Comparison of ENCODE assay signal across 28 mouse cellular contexts in genomic region chr4:46593472-46593871, GRCm38 (mm10). TPM values are rescaled to one million over a fixed set of nuclear protein-coding genes. Genes with fewer than 3 reads are reported as not detected.
DNase-seq lines count a peak whose midpoint lies in the region; ATAC-seq and TF ChIP-seq lines count a peak whose summit lies in the region.
"Had no signal": no experiment of that assay in that cellular context is flagged by ENCODE, and none has a peak within 500 bp of the region (broad histone marks: within the 10 kb centered on the region; RNA-seq: fewer than 3 reads in every experiment).

No protein-coding gene starts in this region.

- no peaks in the 10 kb centered on the region for H3K4me1 ChIP-seq in neural tube, embryonic 11.5 days (ENCODE audit: control insufficient read depth, insufficient read depth, low read length)
- no peaks in the 10 kb centered on the region for H3K4me1 ChIP-seq in neural tube, embryonic 15.5 days
- peaks cover 97% of the 10 kb centered on the region for H3K4me1 ChIP-seq in G1E (ENCODE audit: insufficient read depth, low read depth, low read length)
- H3K4me1 ChIP-seq in intestine, postnatal 0 days (replicated peaks; ENCODE audit: control insufficient read depth, insufficient read depth, low read length), result peaks cover 4% of the 10 kb centered on the region; the same call in 1 of the 2 replicates
- H3K4me1 ChIP-seq in midbrain, embryonic 10.5 days, result peaks cover 9% of the 10 kb centered on the region
- H3K4me1 ChIP-seq: limb, embryonic 13.5 days; neural tube, embryonic 12.5 days had no signal

- H3K4me3 ChIP-seq in neural tube, embryonic 11.5 days (ENCODE audit: low read depth, low read length), result no peak overlapping the region
- no peak overlapping the region for H3K4me3 ChIP-seq in neural tube, embryonic 15.5 days (replicated peaks)
- H3K4me3 ChIP-seq in G1E (ENCODE audit: low read depth, low read length), result peak overlapping the region; percentile 51; the same call in 1 of the 2 replicates
- H3K4me3 ChIP-seq in intestine, postnatal 0 days (ENCODE audit: low read depth, low read length), result no peak overlapping the region
- H3K4me3 ChIP-seq in midbrain, embryonic 10.5 days, result no peak overlapping the region
- H3K4me3 ChIP-seq: embryonic facial prominence, embryonic 10.5 days; heart, adult 2 months; hindbrain, embryonic 15.5 days; kidney, embryonic 15.5 days; limb, embryonic 13.5 days; liver, embryonic 12.5 days; megakaryocyte, embryonic 14.5 days; neural tube, embryonic 12.5 days had no signal

- H3K27ac ChIP-seq in neural tube, embryonic 11.5 days (ENCODE audit: low read depth, low read length), result no peak overlapping the region
- H3K27ac ChIP-seq in neural tube, embryonic 15.5 days (replicated peaks), result no peak overlapping the region
- H3K27ac ChIP-seq in intestine, postnatal 0 days (ENCODE audit: low read depth, low read length), result peak overlapping the region; percentile 83
- no peak overlapping the region for H3K27ac ChIP-seq in midbrain, embryonic 10.5 days (replicated peaks)
- H3K27ac ChIP-seq: embryonic facial prominence, embryonic 10.5 days; heart, adult 2 months; hindbrain, embryonic 15.5 days; kidney, embryonic 15.5 days; limb, embryonic 13.5 days; liver, embryonic 12.5 days; neural tube, embryonic 12.5 days had no signal

- no peak for ATAC-seq in neural tube, embryonic 11.5 days (ENCODE audit: insufficient read depth, low FRiP score, low TSS enrichment)
- no peak for ATAC-seq in neural tube, embryonic 15.5 days (ENCODE audit: low FRiP score)
- no peak for ATAC-seq in G1E (ENCODE audit: extremely low read depth, insufficient number of reproducible peaks, low FRiP score, poor library complexity, severe bottlenecking)
- ATAC-seq in intestine, postnatal 0 days, result no peak
- ATAC-seq: activated CD4-positive, CD25-positive, alpha-beta regulatory T cell, adult 4 months; forebrain, postnatal 0 days; liver, embryonic 12.5 days had no signal

- no peaks in the 10 kb centered on the region for H3K9me3 ChIP-seq in neural tube, embryonic 11.5 days (ENCODE audit: control insufficient read depth, low read length)
- H3K9me3 ChIP-seq in neural tube, embryonic 15.5 days (replicated peaks), result no peaks in the 10 kb centered on the region
- no peaks in the 10 kb centered on the region for H3K9me3 ChIP-seq in G1E (replicated peaks)
- H3K9me3 ChIP-seq in intestine, postnatal 0 days (ENCODE audit: control insufficient read depth), result no peaks in the 10 kb centered on the region
- H3K9me3 ChIP-seq in midbrain, embryonic 10.5 days (replicated peaks), result no peaks in the 10 kb centered on the region
- H3K9me3 ChIP-seq: embryonic facial prominence, embryonic 10.5 days; hindbrain, embryonic 15.5 days; kidney, embryonic 15.5 days; limb, embryonic 13.5 days; liver, embryonic 12.5 days; megakaryocyte, embryonic 14.5 days; neural tube, embryonic 12.5 days had no signal

- H3K27me3 ChIP-seq in neural tube, embryonic 11.5 days (ENCODE audit: control insufficient read depth, insufficient read depth, low read length), result no peaks in the 10 kb centered on the region
- H3K27me3 ChIP-seq in neural tube, embryonic 15.5 days (replicated peaks), result 0 out of 2 replicates have a peak, but pooled peaks cover 3% of the 10 kb centered on the region
- no peaks in the 10 kb centered on the region for H3K27me3 ChIP-seq in G1E (ENCODE audit: insufficient read depth, low read length)
- no peaks in the 10 kb centered on the region for H3K27me3 ChIP-seq in intestine, postnatal 0 days (replicated peaks; ENCODE audit: control insufficient read depth, insufficient read depth, low read length)
- peaks cover 18% of the 10 kb centered on the region; the same call in 1 of the 2 replicates for H3K27me3 ChIP-seq in midbrain, embryonic 10.5 days (ENCODE audit: low read depth, poor library complexity, severe bottlenecking)
- H3K27me3 ChIP-seq: hindbrain, embryonic 15.5 days; megakaryocyte, embryonic 14.5 days; neural tube, embryonic 12.5 days had no signal

- H3K4me2 ChIP-seq in neural tube, embryonic 11.5 days (ENCODE audit: low read depth), result no peak overlapping the region
- no peak overlapping the region for H3K4me2 ChIP-seq in neural tube, embryonic 15.5 days
- H3K4me2 ChIP-seq in intestine, postnatal 0 days (replicated peaks; ENCODE audit: low read depth), result no peak overlapping the region
- H3K4me2 ChIP-seq: hindbrain, embryonic 15.5 days; kidney, embryonic 15.5 days; limb, embryonic 13.5 days; liver, embryonic 12.5 days; neural tube, embryonic 12.5 days had no signal

- TF ChIP-seq CTCF in G1E (IDR thresholded peaks at IDR 0.05; ENCODE audit: low read depth, low read length), result no peak
- no peak for TF ChIP-seq CTCF in intestine, postnatal 0 days (IDR thresholded peaks at IDR 0.05; ENCODE audit: low read depth)

- 55% methylated on average over 6 of the region's 6 CpGs for WGBS in neural tube, embryonic 11.5 days
- WGBS in neural tube, embryonic 15.5 days, result 55% methylated on average over 6 of the region's 6 CpGs
- 40% methylated on average over 6 of the region's 6 CpGs for WGBS in intestine, postnatal 0 days
- WGBS in midbrain, embryonic 10.5 days, result 55% methylated on average over 6 of the region's 6 CpGs

- no peaks in the 10 kb centered on the region for H3K36me3 ChIP-seq in neural tube, embryonic 11.5 days (ENCODE audit: control insufficient read depth, insufficient read depth, low read length)
- H3K36me3 ChIP-seq in neural tube, embryonic 15.5 days, result no peaks in the 10 kb centered on the region
- H3K36me3 ChIP-seq in G1E (replicated peaks), result peaks cover 77% of the 10 kb centered on the region
- H3K36me3 ChIP-seq in intestine, postnatal 0 days (ENCODE audit: control insufficient read depth, insufficient read depth), result peaks cover 6% of the 10 kb centered on the region; the same call in 1 of the 2 replicates
- H3K36me3 ChIP-seq in midbrain, embryonic 10.5 days, result no peaks in the 10 kb centered on the region
- H3K36me3 ChIP-seq: embryonic facial prominence, embryonic 10.5 days; hindbrain, embryonic 15.5 days; kidney, embryonic 15.5 days; limb, embryonic 13.5 days; liver, embryonic 12.5 days; neural tube, embryonic 12.5 days had no signal

- no peak overlapping the region for H3K9ac ChIP-seq in neural tube, embryonic 11.5 days (ENCODE audit: low read length)
- no peak overlapping the region for H3K9ac ChIP-seq in neural tube, embryonic 15.5 days (replicated peaks)
- H3K9ac ChIP-seq in intestine, postnatal 0 days (ENCODE audit: low read depth, low read length), result no peak overlapping the region
- H3K9ac ChIP-seq: forebrain, postnatal 0 days; hindbrain, embryonic 15.5 days; kidney, embryonic 15.5 days; limb, embryonic 13.5 days; liver, embryonic 12.5 days; neural tube, embryonic 12.5 days had no signal

- peak; percentile 1 for DNase-seq in gastrocnemius, postnatal 10 days
- no peak for DNase-seq in gastrocnemius, adult 18-20 months (ENCODE audit: low spot score)
- peak; percentile 11 for DNase-seq in neural tube, embryonic 11.5 days (ENCODE audit: low spot score)
- no peak for DNase-seq in G1E (ENCODE audit: low spot score)
- DNase-seq in midbrain, embryonic 10.5 days (ENCODE audit: low spot score), result no peak
- DNase-seq: adrenal gland, adult 8-10 months; B cell, adult 2 months; cerebellum, adult 8-10 months; forebrain, postnatal 0 days; heart, postnatal 36 days; kidney, adult 11 months; lung, adult 2 months; lung, postnatal 36 days; midbrain, embryonic 14.5 days; retina, postnatal 1 day; right cerebral cortex, postnatal 25 days; thymus, adult 2 months had no signal

RNA-seq across cellular contexts. Expression of gene Coro2a, which starts 8.5 kb away (rescaled TPM):
- total RNA-seq in gastrocnemius, postnatal 10 days (2021), result under 1 TPM; 0.40 to 0.52 TPM
- under 1 TPM; 0.11 to 0.26 TPM for total RNA-seq in gastrocnemius, adult 18-20 months (2021)
- polyA plus RNA-seq in neural tube, embryonic 11.5 days (2014; fragmentation: Nextera tagmentation; extraction: Ambion mirVana), result 6.9 and 8.8 TPM in 2 replicates
- polyA plus RNA-seq in neural tube, embryonic 15.5 days (2015; fragmentation: Nextera tagmentation; extraction: Ambion mirVana), result 9.8 and 18.7 TPM in 2 replicates
- total RNA-seq in G1E (2014; fragmentation: Nextera tagmentation) (148 and 158 TPM in 2 replicates), G1E (2017) (79.5 and 79.6 TPM in 2 replicates)
- polyA plus RNA-seq in G1E (2012), result 480 and 501 TPM in 2 replicates
- polyA plus RNA-seq in intestine, postnatal 0 days (2015; fragmentation: Nextera tagmentation; extraction: Ambion mirVana), result 53.0 and 59.7 TPM in 2 replicates
- polyA plus RNA-seq in midbrain, embryonic 10.5 days (2016; fragmentation: Nextera tagmentation; extraction: Ambion mirVana), result 2.8 TPM in 2 replicates

RNA-seq across cellular contexts. Expression of gene Tbc1d2, which starts 56.5 kb away (rescaled TPM):
- 1 to 10 TPM; 1.6 to 1.8 TPM for total RNA-seq in gastrocnemius, postnatal 10 days (2021)
- total RNA-seq in gastrocnemius, adult 18-20 months (2021), result under 1 TPM; 0.39 to 0.83 TPM
- 0.84 and 1.1 TPM in 2 replicates for polyA plus RNA-seq in neural tube, embryonic 11.5 days (2014; fragmentation: Nextera tagmentation; extraction: Ambion mirVana)
- polyA plus RNA-seq in neural tube, embryonic 15.5 days (2015; fragmentation: Nextera tagmentation; extraction: Ambion mirVana), result 0.73 and 1.7 TPM in 2 replicates
- total RNA-seq in G1E (2014; fragmentation: Nextera tagmentation) (not detected in 2 replicates), G1E (2017) (0.12 and 0.16 TPM in 2 replicates)
- polyA plus RNA-seq in G1E (2012), result 0.01 TPM in 1 of 2 replicates, not detected in the other
- polyA plus RNA-seq in intestine, postnatal 0 days (2015; fragmentation: Nextera tagmentation; extraction: Ambion mirVana), result 5.1 and 5.2 TPM in 2 replicates
- 0.65 and 0.76 TPM in 2 replicates for polyA plus RNA-seq in midbrain, embryonic 10.5 days (2016; fragmentation: Nextera tagmentation; extraction: Ambion mirVana)

RNA-seq across cellular contexts. Expression of gene Trim14, which starts 57.5 kb away (rescaled TPM):
- under 1 TPM; 0.63 to 0.93 TPM for total RNA-seq in gastrocnemius, postnatal 10 days (2021)
- under 1 TPM; 0.50 to 0.76 TPM for total RNA-seq in gastrocnemius, adult 18-20 months (2021)
- 0.78 and 0.92 TPM in 2 replicates for polyA plus RNA-seq in neural tube, embryonic 11.5 days (2014; fragmentation: Nextera tagmentation; extraction: Ambion mirVana)
- 1.5 and 5.1 TPM in 2 replicates for polyA plus RNA-seq in neural tube, embryonic 15.5 days (2015; fragmentation: Nextera tagmentation; extraction: Ambion mirVana)
- total RNA-seq in G1E (2014; fragmentation: Nextera tagmentation) (13.0 and 18.7 TPM in 2 replicates), G1E (2017) (18.2 and 19.5 TPM in 2 replicates)
- 25.9 and 27.2 TPM in 2 replicates for polyA plus RNA-seq in G1E (2012)
- 14.1 and 15.7 TPM in 2 replicates for polyA plus RNA-seq in intestine, postnatal 0 days (2015; fragmentation: Nextera tagmentation; extraction: Ambion mirVana)
- polyA plus RNA-seq in midbrain, embryonic 10.5 days (2016; fragmentation: Nextera tagmentation; extraction: Ambion mirVana), result 0.62 and 0.63 TPM in 2 replicates

Comparison
In these comparisons a context has a peak if more than half of its experiments do, and no peak if none do; other contexts are left out.
1. DNase-seq: peak in gastrocnemius, postnatal 10 days (single experiment) and neural tube, embryonic 11.5 days (single experiment); none in gastrocnemius, adult 18-20 months (single experiment), G1E (single experiment) and midbrain, embryonic 10.5 days (single experiment).